Mouse (Mus musculus): ENCODE measurements at regions not wholly inside any gene's neighbourhood (a gene's known extent, or its start where the extent isn't known, plus 50 kb on each side); places are given as distances from the start of the nearest gene placed in this dataset.
A peak's percentile ranks its signal among the peaks of the same experiment; 100 is the strongest.
"Not testable (repeated sequence)": the region's sequence is repeated elsewhere in the genome, so short reads cannot be mapped to it uniquely, and the experiment has no call there.

DNA sequence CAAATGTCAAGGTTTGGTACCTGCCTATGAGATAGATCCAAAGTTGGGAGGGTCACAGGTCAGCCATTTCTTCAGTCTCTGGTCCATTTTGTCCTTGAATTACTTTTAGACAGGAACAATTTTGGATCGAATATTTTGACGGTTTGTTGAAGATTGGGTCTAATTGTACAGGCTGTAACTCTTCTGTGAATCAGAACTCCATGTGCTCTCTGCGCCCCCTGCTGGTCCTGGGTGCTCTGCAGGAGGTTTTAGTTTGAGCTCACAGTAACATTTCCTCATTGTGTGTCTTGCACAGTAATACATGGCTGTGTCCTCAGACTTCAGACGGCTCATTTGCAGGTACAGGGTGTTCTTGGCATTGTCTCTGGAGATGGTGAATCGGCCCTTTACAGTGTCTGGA lies 158.1 kb downstream of the Adam6a start:
- DNase-seq = not testable (repeated sequence)

GRCm38 (mm10) chr12:113716406-113716805 lies 172.7 kb downstream of the Adam6a start:
- DNase-seq = peak; percentile 73

DNA sequence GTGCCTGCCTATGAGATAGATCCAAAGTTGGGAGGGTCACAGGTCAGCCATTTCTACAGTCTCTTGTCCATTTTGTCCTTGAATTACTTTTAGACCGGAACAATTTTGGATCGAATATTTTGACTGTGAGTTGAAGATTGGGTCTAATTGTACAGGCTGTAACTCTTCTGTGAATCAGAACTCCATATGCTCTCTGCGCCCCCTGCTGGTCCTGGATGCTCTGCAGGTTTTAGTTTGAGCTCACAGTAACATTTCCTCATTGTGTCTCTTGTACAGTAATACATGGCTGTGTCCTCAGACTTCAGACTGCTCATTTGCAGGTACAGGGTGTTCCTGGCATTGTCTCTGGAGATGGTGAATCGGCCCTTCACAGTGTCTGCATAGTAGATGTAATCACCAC lies 192.1 kb downstream of the Adam6a start:
- DNase-seq = peak; percentile 68

DNA sequence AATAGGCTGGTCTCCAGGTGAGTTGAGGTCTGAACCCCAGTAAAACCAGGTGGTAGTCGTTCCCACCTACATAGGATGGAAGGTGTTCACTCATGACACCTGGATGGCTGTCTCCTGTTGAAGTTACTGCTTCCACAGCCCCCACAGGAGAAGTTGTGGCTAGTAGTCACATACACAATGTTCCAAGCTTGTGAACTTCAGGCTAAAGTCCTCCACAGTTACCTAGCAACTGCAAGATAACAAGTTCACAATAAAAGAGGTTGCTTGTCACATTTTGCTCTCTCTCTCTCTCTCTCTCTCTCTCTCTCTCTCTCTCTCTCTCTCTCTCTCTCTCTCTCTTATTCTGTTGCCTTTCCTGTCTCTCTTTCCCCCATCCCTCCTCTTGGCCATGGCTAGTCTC lies 202.6 kb downstream of the Adam6a start:
- no peak for DNase-seq

GRCm38 (mm10) chr12:113747987-113748386 lies 204.3 kb downstream of the Adam6a start:
- no peak for DNase-seq

- DNase-seq = peak; percentile 7
These were observed 225.9 kb downstream of the Adam6a start for GRCm38 (mm10) chr12:113769587-113769986.

DNA sequence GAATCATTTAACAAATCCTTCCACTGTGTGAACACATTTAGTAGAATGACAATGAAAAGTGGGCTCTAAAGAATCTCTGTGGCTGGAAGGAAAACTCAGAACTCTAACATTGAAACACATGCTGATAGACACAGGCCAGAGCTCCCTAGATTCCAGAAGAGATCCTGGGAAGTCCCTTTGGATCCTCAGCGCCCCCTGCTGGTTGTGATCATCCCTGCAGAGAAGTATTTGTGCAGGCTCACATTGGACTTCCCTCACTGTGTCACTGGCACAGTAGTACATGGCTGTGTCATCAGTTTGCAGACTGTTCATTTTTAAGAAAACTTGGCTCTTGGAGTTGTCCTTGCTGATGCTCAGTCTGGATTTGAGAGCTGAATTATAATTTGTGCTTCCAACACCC lies 252.2 kb downstream of the Adam6a start:
- peak; percentile 29 for DNase-seq

DNA sequence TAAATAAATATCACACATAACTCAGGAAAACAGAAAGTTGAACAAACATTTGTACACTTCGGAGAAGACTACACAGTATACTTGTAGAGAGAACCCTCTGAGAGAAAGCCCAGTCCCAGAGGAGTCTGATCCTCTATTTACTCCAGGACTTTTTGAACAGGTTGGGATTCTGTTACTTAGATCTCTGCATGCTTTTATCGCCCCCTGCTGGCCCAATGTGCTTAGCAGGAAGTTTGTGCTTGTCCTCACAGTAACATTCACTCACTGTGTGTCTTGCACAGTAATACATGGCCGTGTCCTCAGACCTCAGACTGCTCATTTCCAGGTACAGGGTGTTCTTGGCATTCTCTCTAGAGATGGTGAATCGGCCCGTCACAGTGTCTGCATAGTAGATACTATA lies 282.7 kb downstream of the Adam6a start:
- peak; percentile 50 for DNase-seq

DNA sequence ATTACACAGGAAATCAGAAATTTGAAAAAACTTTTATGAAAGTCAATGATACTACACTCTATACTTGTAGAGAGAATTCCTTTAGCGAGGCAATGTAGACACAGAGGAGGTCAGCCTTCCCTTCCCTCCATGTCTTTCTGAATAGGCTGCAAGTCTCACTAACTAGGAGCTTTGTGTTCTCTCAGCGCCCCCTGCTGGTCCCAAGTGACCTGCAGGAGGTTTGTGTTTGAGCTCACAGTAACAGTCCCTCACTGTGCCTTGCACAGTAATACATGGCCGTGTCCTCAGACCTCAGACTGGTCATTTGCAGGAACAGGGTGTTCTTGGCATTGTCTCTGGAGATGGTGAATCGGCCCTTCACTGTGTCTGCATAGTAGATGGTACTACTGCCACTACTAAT lies 315.2 kb downstream of the Adam6a start:
- DNase-seq = peak; percentile 74

GRCm38 (mm10) chr12:113878826-113879225 lies 335.1 kb downstream of the Adam6a start:
- DNase-seq = peak; percentile 63

DNA sequence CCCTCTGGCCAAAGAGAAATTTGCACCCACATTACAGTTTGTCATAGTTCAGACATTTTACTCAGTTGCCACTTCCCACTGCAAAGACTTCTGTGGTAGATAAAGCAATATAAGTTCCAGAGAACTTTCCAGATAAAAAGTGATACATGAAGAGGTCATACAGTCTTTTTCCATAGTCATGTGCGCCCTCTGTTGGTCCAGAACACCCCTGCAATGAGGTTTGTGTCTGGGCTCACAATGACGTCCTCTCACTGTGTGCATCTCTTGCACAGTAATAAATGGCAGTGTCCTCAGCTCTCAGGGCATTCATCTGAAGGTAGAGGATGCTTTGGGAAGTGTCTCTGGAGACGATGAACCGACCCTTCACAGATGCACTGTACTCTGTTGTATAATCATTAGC lies 352.4 kb downstream of the Adam6a start:
- DNase-seq = no peak

DNA sequence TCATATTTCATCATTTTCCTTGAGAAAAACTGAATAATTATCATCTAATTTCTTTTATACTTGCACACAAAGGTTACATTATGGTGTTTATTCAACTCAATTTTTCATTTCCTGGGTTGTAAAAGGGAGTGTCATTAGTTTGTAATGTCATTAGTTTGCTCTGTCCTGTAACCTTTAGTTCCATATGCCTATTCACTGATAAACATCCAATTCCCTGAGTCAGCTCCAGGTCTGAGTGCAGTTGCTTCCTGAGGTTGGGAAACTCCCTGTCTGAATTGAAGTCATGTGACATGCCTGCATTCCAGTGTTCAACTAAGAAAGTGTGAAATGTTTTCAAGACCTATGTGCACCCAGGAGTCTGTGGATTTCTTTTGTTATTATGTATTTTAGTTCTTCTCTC lies 362.8 kb downstream of the Adam6a start:
- DNase-seq = no peak

GRCm38 (mm10) chr12:113907751-113908150 lies 364.0 kb downstream of the Adam6a start:
- no peak for DNase-seq

DNA sequence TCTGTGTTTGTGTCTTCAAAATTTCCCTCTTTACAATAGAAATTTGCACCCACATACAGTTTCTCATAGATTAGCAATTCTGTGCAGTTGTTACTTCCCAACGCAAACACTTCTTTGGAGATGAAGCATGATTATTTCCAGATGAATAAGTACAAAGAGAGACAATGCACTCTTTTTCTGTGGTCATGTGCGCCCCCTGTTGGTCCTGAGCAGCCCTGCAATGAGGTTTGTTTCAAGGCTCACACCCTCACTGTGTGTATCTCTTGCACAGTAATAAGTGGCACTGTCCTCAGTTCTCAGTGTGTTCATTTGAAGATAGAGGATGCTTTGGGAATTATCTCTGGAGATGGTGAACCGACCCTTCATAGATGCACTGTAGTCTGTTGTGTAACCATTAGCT lies 368.1 kb downstream of the Adam6a start:
- DNase-seq = peak; percentile 37

DNA sequence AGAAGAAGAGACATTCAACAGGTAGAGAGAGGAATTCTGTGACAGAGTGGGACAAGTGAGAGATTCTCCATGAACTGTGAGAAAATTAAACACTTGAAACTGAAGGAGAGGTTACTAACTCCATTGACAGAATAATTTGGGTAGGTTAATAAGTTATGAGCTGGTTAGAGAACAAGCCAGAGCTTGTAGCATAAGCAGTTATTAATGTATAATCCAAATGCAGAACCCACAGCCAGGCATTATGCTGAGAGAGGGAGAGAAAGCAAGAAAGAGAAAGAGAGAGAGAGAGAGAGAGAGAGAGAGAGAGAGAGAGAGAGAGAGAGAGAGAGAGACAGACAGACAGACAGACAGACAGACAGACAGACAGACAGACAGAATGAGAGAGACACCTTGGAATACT lies 397.0 kb downstream of the Adam6a start:
- no peak for DNase-seq

- DNase-seq = not testable (repeated sequence)
These were observed 400.1 kb downstream of the Adam6a start for GRCm38 (mm10) chr12:113943661-113944327.

DNA sequence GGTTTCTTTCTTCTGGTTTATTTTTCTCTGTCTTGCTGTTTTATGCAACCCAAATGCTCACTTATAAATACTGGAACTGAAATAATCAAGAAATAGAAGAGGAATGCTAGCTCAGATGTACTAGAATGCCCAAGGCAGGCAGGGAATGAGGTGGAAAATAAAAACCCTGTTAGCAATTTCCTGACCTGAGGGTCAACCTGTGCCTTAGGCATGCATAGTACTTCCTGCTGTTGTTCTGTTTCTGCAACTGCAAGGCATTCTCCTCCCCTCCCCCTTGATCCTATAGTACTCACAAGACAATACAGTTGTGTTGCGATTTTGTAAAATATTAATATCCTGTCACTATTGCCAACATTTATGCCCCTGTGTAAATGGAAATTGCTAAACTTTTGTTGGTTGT lies 402.1 kb downstream of the Adam6a start:
- not testable (repeated sequence) for DNase-seq

- peak; percentile 54 for DNase-seq
These were observed 404.3 kb downstream of the Adam6a start for GRCm38 (mm10) chr12:113948017-113948416.

GRCm38 (mm10) chr12:113974271-113974670 lies 430.6 kb downstream of the Adam6a start:
- no peak for DNase-seq

DNA sequence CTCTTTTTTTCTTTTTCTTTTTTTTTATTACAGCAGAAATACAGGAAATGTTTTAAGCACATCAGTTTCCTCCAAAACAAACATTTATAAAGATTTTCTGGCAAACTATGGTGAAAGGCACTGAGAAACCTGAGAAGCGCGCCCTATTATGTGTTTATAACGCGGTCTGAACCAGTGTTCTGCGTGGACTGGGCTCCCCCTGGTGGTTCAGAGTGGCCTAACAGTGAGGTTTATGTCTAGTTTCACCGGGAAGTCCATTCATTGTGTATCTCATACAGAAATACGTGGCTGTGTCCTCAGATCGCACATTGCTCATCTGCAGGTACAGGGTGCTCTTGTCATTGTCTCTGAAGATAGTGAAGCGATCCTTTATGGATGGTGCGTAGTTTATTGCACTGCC lies 437.9 kb downstream of the Adam6a start:
- peak; percentile 96 for DNase-seq

DNA sequence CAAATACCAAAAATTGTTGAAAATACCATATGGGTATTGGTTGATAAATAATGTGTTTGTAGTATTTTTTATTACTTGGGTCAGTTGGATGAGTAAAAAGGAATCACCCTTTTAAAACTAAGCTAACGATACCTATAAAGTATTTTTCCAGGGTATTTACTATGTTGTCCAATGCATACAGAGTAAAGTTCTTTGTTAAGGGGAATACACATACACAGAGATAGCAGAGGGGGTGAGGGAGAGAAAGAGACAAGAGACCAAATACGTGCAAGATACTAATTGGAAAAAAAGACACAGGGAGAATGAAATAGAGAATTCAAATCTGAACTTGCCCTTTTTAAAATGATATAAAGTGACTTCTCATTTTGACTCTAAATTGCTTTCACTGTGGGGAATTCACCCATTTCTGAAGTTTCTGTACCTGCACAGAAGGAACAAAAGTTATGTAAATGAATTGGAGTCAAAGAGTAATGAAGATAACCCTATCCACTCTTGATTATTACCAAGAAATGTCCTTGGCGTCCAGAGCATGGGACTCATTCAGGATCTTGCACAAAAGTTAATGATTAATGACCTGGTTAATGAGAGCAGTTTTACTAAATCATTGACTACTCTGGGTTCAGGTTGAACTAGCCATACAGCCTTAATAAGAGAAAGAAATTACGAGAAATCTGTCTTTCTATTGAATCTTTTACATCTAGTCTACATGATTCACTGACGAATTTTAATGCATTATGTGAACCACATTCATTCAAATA lies 443.7 kb downstream of the Adam6a start:
- DNase-seq = no peak

- no peak for DNase-seq
These were observed 448.7 kb downstream of the Adam6a start for GRCm38 (mm10) chr12:113992425-113992824.

DNA sequence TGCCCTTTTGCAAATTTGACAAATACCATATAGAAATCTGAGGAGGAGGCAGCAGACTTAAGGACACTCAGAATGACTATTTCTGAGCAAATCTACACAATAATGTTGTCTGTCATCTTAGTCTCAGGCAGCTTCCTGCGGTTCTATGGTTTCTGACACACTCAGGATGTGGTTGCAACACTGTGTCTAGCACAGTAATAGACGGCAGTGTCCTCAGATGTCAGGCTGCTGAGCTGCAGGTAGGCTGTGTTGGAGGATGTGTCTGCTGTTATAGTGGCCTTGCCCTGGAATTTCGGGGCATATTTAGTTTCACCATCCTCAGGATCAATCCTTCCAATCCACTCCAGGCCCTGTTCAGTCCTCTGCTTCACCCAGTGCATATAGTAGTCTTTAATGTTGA lies 450.6 kb downstream of the Adam6a start:
- peak; percentile 63 for DNase-seq

DNA sequence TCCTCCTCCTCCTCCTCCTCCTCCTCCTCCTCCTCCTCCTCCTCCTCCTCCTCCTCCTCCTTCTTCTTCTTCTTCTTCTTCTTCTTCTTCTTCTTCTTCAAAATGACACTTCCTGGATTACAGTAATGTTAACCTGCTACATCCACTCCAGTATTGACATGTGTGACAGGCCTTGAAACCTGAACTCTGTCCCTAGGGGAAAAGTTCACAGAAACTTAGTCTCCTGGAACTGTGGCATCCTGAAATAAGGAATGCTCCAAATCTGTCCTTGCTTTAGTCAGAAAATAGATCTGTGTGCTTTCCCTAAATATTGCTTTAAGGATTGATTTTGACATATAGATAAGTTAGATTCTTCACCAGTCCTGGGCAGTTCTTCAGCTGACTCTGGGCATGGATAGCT lies 464.8 kb downstream of the Adam6a start:
- not testable (repeated sequence) for DNase-seq

DNA sequence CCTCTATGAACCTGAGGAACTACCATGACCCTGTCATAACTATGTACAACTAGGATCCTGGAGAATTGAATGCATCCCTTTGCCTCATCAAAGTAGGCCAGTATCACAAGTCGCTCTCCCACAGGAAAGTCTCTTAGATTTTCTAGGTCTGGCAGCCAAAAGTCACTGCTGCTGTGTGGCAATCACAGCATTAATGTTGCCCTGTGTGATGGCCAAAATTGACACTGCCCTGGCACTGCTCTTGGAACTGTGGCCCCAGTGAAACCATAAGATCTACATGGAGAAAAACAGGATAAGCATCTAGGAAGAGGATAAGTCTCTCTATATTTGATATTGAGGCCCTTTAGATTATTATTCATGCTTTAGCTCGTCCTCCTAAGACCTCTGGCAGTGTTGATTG lies 465.7 kb downstream of the Adam6a start:
- DNase-seq = no peak
